Mouse (Mus musculus) E14TG2a.4 (cell line): Measurements from ENCODE around the gene Clrn3.
A peak's percentile ranks its signal among the peaks of the same experiment; 100 is the strongest.

ENCODE experiments used
- H3K27me3 ChIP-seq: 2 replicates; pipeline ENCODE4 v1.6.1; 2014; ENCODE audit warnings: low read length, control low read depth; ENCODE audit not compliant: insufficient read depth
- H3K36me3 ChIP-seq: 2 replicates; pipeline ENCODE4 v1.6.1; 2014; ENCODE audit warnings: low read length, control low read depth; ENCODE audit not compliant: insufficient read depth
- H3K4me1 ChIP-seq: replicated peaks from 2 replicates; pipeline ENCODE4 v1.6.1; 2014; ENCODE audit warnings: low read depth, low read length, control low read depth
- H3K4me3 ChIP-seq: replicated peaks from 2 replicates; pipeline ENCODE4 v1.5.1; 2014; ENCODE audit warnings: mild to moderate bottlenecking, low read length
- H3K9me3 ChIP-seq: 2 replicates; pipeline ENCODE4 v1.6.1; 2014; ENCODE audit warnings: low read length, control low read depth
- CTCF ChIP-seq: conservative IDR thresholded peaks from 2 replicates; pipeline ENCODE4 v1.5.1; 2014; ENCODE audit warnings: low read length
- NANOG ChIP-seq: IDR thresholded peaks from 2 replicates; pipeline ENCODE4 v1.6.1; 2014; ENCODE audit warnings: borderline replicate concordance, low read length, mixed read lengths
- POU5F1 ChIP-seq: IDR thresholded peaks from 2 replicates; pipeline ENCODE4 v1.6.1; 2014; ENCODE audit warnings: low read length, borderline replicate concordance

Gene Clrn3

DNA sequence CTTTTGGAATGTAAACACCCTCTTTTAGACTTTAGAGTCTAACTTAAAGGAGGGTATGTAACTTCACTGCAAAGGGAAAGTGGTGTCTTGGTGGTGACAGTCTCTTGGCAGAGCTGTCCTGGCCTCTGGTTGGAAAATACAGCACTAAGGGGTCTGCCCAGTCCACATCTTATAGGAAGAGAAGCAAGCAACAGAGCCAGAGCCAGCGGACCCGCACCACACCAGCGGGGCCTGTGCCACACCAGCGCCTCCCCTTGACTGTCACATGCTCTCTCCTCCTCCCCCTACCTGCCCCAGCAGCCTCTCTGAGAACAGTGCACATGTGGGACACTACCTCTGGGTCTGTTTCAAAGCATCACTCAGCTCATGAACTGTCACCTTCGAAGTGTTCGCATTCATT is 48.5 kb downstream of the Clrn3 start:
- Histone ChIP-seq H3K4me1 (peaks cover 48% of the 10 kb centered on the region), H3K36me3 (no peaks in the 10 kb centered on the region), H3K4me3 (peak overlapping the region; percentile 20; the same call in 1 of the 2 replicates), H3K27me3 (peaks cover 33% of the 10 kb centered on the region), H3K9me3 (peaks cover 11% of the 10 kb centered on the region)
- no peak for TF ChIP-seq CTCF
- no peak for TF ChIP-seq POU5F1
- no peak for TF ChIP-seq NANOG

DNA sequence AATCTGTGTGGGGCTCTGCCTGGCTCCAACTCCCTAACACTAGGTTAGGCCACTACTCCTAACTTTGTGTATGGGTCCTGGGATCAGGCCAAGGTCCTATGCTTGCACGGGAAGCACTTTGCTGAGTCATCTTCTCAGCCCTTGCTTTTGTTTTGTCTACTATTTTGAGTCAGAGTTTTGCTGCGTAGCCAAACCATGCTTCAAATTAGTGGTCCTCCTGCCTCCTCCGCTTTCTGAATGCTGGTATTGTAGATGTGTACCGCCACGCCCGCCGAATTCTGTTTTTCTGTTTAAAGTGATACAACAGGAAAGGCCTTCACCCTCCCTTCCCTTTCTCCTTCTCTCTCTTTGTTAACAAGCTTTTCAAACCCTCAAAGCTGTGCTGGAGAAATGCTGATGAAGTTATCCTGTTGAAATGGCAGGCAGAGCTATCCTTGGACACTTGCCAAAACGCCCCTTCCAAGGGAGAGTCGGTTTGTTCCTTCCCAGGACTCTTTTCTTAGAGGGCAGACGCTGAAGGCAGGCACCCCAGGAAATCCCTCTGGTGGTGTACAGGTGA is 49.1 kb downstream of the Clrn3 start:
- peaks cover 43% of the 10 kb centered on the region for H3K4me1 ChIP-seq
- TF ChIP-seq POU5F1 = no peak
- 0 out of 2 replicates have a peak, but pooled peaks have one; percentile 10 for TF ChIP-seq CTCF
- no peak for TF ChIP-seq NANOG
- H3K27me3 ChIP-seq = peaks cover 35% of the 10 kb centered on the region
- H3K36me3 ChIP-seq = no peaks in the 10 kb centered on the region
- H3K9me3 ChIP-seq = peaks cover 10% of the 10 kb centered on the region
- H3K4me3 ChIP-seq = peak overlapping the region; percentile 20; the same call in 1 of the 2 replicates

DNA sequence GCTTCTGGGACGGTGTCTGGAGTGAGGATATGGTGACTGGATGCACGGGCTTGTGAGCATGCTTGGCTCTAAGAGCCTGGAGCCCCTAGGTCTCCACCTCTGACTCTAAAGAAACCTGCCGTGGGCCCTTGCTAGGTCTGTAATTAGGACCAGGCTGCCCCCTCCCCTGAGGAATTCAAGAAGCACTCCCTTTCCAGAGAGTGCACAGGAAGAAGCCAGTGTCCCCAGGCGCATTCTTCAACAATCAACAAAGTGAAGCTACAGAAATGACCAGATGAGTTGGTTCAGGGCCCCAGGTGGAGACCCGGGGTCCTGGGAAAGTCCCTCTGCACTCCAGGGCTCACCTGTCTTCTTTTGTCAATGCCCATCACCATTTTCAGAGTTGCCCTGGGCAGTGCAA is 51.2 kb downstream of the Clrn3 start:
- Histone ChIP-seq H3K9me3 (no peaks in the 10 kb centered on the region), H3K4me1 (peaks cover 34% of the 10 kb centered on the region), H3K27me3 (peaks cover 25% of the 10 kb centered on the region), H3K36me3 (no peaks in the 10 kb centered on the region), H3K4me3 (no peak overlapping the region)
- TF ChIP-seq NANOG (no peak), POU5F1 (no peak), CTCF (no peak)

DNA sequence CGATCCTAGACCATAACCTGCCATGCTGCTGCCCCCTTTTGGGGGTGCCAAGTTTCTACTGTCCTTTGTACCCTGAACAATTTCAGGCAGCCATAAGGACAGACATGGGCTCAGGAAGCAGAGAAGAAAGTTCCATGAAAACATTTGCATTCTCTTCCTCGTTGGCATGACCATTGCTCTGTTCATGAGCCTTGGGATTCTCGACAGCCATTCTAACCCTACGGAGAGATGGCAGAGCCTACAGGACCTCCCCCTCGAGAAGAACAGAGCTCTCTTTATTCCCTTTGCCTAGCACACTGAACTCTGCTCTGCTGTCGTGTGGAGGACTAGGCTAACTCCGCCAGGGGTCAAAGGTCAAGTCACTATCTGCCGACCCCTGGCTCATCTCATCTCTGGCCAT is 52.5 kb downstream of the Clrn3 start:
- peaks cover 17% of the 10 kb centered on the region for H3K27me3 ChIP-seq

GRCm38 (mm10) chr7:135470319-135470718 is 58.1 kb downstream of the Clrn3 start:
- no peak overlapping the region for H3K4me3 ChIP-seq
- no peaks in the 10 kb centered on the region for H3K36me3 ChIP-seq
- TF ChIP-seq CTCF = no peak
- TF ChIP-seq NANOG = no peak
- TF ChIP-seq POU5F1 = no peak
- H3K27me3 ChIP-seq = peaks cover 25% of the 10 kb centered on the region
- H3K4me1 ChIP-seq = no peaks in the 10 kb centered on the region; the same call in 1 of the 2 replicates
- no peaks in the 10 kb centered on the region for H3K9me3 ChIP-seq

More for the DNA sequence above, 52.5 kb downstream of the Clrn3 start:
- peaks cover 34% of the 10 kb centered on the region for H3K4me1 ChIP-seq
- H3K4me3 ChIP-seq = no peak overlapping the region
- TF ChIP-seq POU5F1 (no peak), CTCF (no peak), NANOG (no peak)
- H3K9me3 ChIP-seq = no peaks in the 10 kb centered on the region
- no peaks in the 10 kb centered on the region for H3K36me3 ChIP-seq

GRCm38 (mm10) chr7:135468631-135469030 is 59.8 kb downstream of the Clrn3 start:
- no peak overlapping the region for H3K4me3 ChIP-seq
- TF ChIP-seq NANOG = no peak
- TF ChIP-seq POU5F1 = no peak
- TF ChIP-seq CTCF = no peak
- no peaks in the 10 kb centered on the region for H3K36me3 ChIP-seq
- H3K27me3 ChIP-seq = peaks cover 25% of the 10 kb centered on the region
- no peaks in the 10 kb centered on the region; the same call in 1 of the 2 replicates for H3K4me1 ChIP-seq
- H3K9me3 ChIP-seq = no peaks in the 10 kb centered on the region

DNA sequence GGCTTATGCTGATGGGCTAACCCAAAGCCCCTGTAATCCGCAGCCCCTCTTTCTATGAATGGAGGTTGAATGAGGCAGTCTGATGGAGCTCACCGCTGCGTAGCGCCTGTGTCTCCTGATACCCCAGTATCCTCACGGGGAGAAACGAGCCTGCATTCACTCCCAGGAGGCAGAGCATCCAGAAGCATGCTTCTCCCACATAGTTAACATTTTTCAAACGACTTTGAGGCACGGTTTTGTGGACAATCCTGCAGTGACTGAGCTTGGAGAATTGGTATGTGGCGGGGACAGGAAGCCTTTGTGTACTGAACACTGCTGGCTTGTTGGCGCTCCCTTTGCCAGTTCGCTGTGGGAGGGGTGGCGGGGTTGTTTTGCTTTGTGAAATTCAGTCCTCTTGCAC is 63.2 kb downstream of the Clrn3 start:
- H3K4me1 ChIP-seq = no peaks in the 10 kb centered on the region; the same call in 1 of the 2 replicates
- H3K4me3 ChIP-seq = no peak overlapping the region
- H3K36me3 ChIP-seq = no peaks in the 10 kb centered on the region
- H3K27me3 ChIP-seq = peaks cover 15% of the 10 kb centered on the region
- no peaks in the 10 kb centered on the region for H3K9me3 ChIP-seq
- no peak for TF ChIP-seq POU5F1
- no peak for TF ChIP-seq NANOG
- no peak for TF ChIP-seq CTCF

DNA sequence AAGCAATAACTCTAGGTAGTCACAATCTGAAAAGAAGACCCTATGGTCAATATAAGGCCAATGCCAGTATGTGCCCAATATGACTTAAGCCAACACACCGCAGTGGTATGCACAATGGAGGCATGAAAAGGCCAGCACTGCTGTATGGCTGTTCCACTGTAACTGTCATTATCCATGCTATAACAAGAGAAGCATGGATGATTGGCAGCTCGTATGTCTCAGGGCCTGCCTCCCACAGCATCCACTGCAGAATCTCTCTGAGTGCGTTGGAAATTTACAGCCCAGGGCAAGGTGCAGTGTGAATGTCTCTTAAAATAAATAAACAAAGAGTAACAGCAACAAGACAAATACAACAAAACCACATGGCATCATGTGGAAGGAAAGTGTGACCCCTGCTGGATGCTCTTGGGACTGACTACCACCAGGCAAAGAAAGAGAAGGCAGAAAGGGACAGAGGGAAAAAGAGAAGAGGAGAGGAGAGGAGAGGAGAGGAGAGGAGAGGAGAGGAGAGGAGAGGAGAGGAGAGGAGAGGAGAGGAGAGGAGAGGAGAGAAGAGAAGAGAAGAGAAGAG is 63.7 kb downstream of the Clrn3 start:
- TF ChIP-seq NANOG (no peak), POU5F1 (no peak), CTCF (peak; percentile 45)
- Histone ChIP-seq H3K4me3 (no peak overlapping the region), H3K9me3 (no peaks in the 10 kb centered on the region), H3K36me3 (no peaks in the 10 kb centered on the region), H3K4me1 (no peaks in the 10 kb centered on the region; the same call in 1 of the 2 replicates), H3K27me3 (peaks cover 15% of the 10 kb centered on the region)
